Mouse (Mus musculus) liver, embryonic 13.5 days (tissue): ENCODE results near the gene Abcc8. TPM values are rescaled to one million over a fixed set of nuclear protein-coding genes. Genes with fewer than 3 reads are reported as not detected.
A peak's percentile ranks its signal among the peaks of the same experiment; 100 is the strongest.

Source experiments
- ATAC-seq: fragments of 200-750 bp; cut with Nextera tagmentation; 2 replicates; pipeline ENCODE4 v1.8.0; 2017; ENCODE audit warnings: low read depth, mild to moderate bottlenecking, moderate number of reproducible peaks, moderate library complexity
- DNase-seq: peaks from one replicate; pipeline ENCODE4 v3.0.0; 2022
- H3K27ac ChIP-seq: fragments of 300-500 bp; sonication (generic); 2 replicates; pipeline ENCODE4 v1.5.1; 2015; ENCODE audit warnings: moderate library complexity, mild to moderate bottlenecking, inconsistent platforms
- H3K27me3 ChIP-seq: fragments of 300-500 bp; sonication (generic); 2 replicates; pipeline ENCODE4 v1.6.1; 2015; ENCODE audit warnings: mild to moderate bottlenecking, inconsistent platforms
- H3K36me3 ChIP-seq: fragments of 300-500 bp; sonication (generic); 2 replicates; pipeline ENCODE4 v1.6.1; 2015; ENCODE audit warnings: mild to moderate bottlenecking, inconsistent platforms
- H3K4me1 ChIP-seq: fragments of 300-500 bp; sonication (generic); replicated peaks from 2 replicates; pipeline ENCODE4 v1.6.1; 2015; ENCODE audit warnings: inconsistent platforms
- H3K4me2 ChIP-seq: fragments of 300-500 bp; sonication (generic); 2 replicates; pipeline ENCODE4 v1.6.1; 2015; ENCODE audit warnings: inconsistent platforms, mild to moderate bottlenecking, moderate library complexity
- H3K4me3 ChIP-seq: fragments of 300-500 bp; sonication (generic); replicated peaks from 2 replicates; pipeline ENCODE4 v1.5.1; 2015; ENCODE audit warnings: mild to moderate bottlenecking, inconsistent platforms
- H3K9ac ChIP-seq: fragments of 300-500 bp; sonication (generic); 2 replicates; pipeline ENCODE4 v1.6.1; 2015; ENCODE audit warnings: mild to moderate bottlenecking, inconsistent platforms
- H3K9me3 ChIP-seq: fragments of 300-500 bp; sonication (generic); replicated peaks from 2 replicates; pipeline ENCODE4 v1.6.1; 2016; ENCODE audit warnings: inconsistent platforms
- WGBS: fragments of 180-500 bp; shearing (Covaris S2); methylation state at CpG from one replicate; pipeline ENCODE4 v1.1.7; 2015; ENCODE audit not compliant: insufficient replicate concordance; 5-methylcytosine and 5-hydroxymethylcytosine counted together
- polyA plus RNA-seq: library from polyadenylated mRNA; unstranded; fragments of >200 nt; fragmentation: Nextera tagmentation; extraction: Ambion mirVana; gene quantifications from 2 replicates; pipeline ENCODE4 v1.2.1, GENCODE M21; 2015

The Abcc8 gene
- polyA plus RNA-seq, 1 experiment from 2014 or later: 0.24 TPM

DNA sequence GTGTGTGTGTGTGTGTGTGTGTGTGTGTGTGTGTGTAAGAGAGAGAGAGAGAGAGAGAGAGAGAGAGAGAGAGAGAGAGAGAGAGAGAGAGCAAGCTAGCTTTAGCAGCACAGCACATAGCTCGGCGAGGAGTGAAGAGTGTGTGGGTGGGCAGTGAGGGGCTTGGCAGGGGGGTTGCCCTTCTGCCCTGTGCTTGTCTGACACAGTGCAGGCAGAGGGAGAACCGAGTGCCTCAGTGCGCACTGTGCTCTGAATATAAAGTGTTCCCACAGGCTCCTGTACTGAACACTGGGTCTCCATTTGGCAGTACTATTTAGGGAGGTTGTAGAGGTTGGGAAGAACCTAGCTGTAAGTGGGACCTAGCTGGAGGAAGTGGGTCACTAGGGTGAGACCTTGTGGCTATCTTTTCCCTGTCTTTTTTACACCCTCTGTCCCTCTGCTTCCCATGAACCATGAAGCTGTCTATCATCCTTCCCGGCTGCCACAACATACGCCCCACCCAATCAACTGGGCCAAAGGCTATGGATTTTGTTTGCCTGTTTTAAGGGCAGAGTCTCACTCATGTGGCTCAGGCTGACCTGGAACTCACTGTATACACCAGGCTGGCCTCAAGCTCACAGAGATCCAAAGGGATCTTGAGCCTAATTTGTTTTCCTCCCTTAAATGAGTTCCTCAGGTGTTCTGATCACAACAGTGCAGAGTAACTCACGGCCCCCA is 50.2 kb downstream of the Abcc8 start:
- Histone ChIP-seq H3K36me3 (no peaks in the 10 kb centered on the region), H3K4me2 (no peak overlapping the region), H3K9me3 (no peaks in the 10 kb centered on the region), H3K9ac (no peak overlapping the region), H3K4me3 (no peak overlapping the region), H3K27ac (no peak overlapping the region), H3K27me3 (0 out of 2 replicates have a peak, but pooled peaks cover 9% of the 10 kb centered on the region), H3K4me1 (no peaks in the 10 kb centered on the region; the same call in 1 of the 2 replicates)
- 44% methylated on average over 7 of the region's 7 CpGs for WGBS
- no peak for DNase-seq
- peak; percentile 63 for ATAC-seq

GRCm38 (mm10) chr7:46128196-46128595 is 51.6 kb downstream of the Abcc8 start:
- Histone ChIP-seq H3K4me2 (no peak overlapping the region), H3K4me1 (no peaks in the 10 kb centered on the region; the same call in 1 of the 2 replicates), H3K9me3 (no peaks in the 10 kb centered on the region), H3K27ac (no peak overlapping the region), H3K36me3 (no peaks in the 10 kb centered on the region), H3K4me3 (no peak overlapping the region), H3K9ac (no peak overlapping the region), H3K27me3 (0 out of 2 replicates have a peak, but pooled peaks cover 4% of the 10 kb centered on the region)
- 50% methylated on average over 7 of the region's 7 CpGs for WGBS
- DNase-seq (no peak), ATAC-seq (no peak)

DNA sequence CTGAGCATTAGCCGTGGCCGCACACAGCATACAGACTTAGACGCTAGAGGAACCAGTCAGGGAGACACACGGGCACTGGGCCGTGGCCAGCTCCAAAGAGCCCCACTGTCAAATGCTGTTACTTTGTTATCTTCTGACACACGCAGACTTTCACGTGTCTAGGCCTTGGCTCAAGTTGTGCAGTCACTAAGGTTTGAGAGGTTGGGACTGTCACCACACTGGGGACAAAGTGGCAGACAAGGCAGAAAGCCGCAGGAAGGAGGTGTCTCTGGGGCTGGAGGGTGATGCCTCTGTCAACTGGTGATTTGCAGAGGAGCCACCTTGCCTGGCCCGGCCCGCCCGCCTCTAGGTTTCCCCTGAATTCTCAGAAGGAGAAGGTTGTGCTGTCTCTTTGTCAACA is 54.5 kb downstream of the Abcc8 start:
- DNase-seq (no peak), ATAC-seq (no peak)
- Histone ChIP-seq H3K27me3 (no peaks in the 10 kb centered on the region), H3K4me3 (no peak overlapping the region), H3K9ac (no peak overlapping the region), H3K9me3 (no peaks in the 10 kb centered on the region), H3K4me1 (no peaks in the 10 kb centered on the region; the same call in 1 of the 2 replicates), H3K36me3 (no peaks in the 10 kb centered on the region), H3K4me2 (no peak overlapping the region), H3K27ac (no peak overlapping the region)
- 69% methylated on average over 11 of the region's 11 CpGs for WGBS

DNA sequence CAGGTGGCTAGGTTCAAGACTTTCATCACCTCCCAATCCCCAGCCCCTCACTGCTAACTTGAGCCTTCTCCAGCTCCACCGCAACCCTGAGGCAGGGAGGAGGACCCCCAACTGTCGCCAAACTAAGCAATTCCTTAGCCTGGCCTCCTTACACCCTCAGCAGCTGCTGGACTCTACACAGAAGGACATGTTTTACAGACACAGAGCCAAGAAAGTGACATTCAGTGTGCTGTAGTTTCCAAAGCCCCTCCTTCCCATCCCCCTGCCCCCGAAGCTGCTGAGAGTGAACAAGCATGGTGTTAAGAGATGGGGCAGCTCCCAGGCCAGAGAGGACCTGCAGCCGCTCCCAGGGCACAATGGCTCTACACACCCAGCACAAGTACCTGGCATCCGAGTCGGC is 55.4 kb downstream of the Abcc8 start:
- no peak overlapping the region for H3K27ac ChIP-seq
- H3K36me3 ChIP-seq: no peaks in the 10 kb centered on the region
- H3K4me3 ChIP-seq: no peak overlapping the region
- no peaks in the 10 kb centered on the region for H3K4me1 ChIP-seq
- ATAC-seq: no peak
- H3K9me3 ChIP-seq: no peaks in the 10 kb centered on the region
- no peak overlapping the region for H3K9ac ChIP-seq
- WGBS: 72% methylated on average over 6 of the region's 6 CpGs
- no peaks in the 10 kb centered on the region for H3K27me3 ChIP-seq
- no peak overlapping the region for H3K4me2 ChIP-seq
- DNase-seq: no peak

GRCm38 (mm10) chr7:46122964-46123363 is 56.9 kb downstream of the Abcc8 start:
- Histone ChIP-seq H3K4me3 (no peak overlapping the region), H3K9me3 (no peaks in the 10 kb centered on the region), H3K27ac (no peak overlapping the region), H3K9ac (no peak overlapping the region), H3K27me3 (no peaks in the 10 kb centered on the region), H3K4me2 (no peak overlapping the region), H3K36me3 (no peaks in the 10 kb centered on the region), H3K4me1 (no peaks in the 10 kb centered on the region)
- 37% methylated on average over 4 of the region's 4 CpGs for WGBS
- DNase-seq (no peak), ATAC-seq (no peak)

DNA sequence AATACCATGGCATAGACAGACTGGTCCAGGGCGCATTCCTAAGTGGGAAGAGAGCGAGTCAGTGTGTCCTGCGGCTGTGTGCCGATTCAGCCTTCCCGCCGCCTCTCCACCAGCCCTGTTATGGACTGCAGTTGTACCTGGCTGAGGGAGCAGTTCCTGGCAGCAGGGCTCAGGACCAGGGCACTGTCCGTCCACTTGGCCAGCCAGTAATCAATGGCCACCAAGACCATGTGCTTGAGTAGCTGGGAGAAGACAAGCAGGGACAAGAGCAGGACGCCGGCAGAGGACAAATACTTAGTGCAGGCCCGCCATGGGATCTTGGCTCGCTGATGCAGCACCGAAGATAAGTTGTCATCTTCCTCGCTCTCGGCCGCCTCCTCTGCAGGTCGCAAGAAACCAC is 62.8 kb downstream of the Abcc8 start:
- 77% methylated on average over 16 of the region's 16 CpGs for WGBS
- Histone ChIP-seq H3K36me3 (no peaks in the 10 kb centered on the region), H3K4me3 (no peak overlapping the region), H3K4me2 (no peak overlapping the region), H3K9ac (no peak overlapping the region), H3K4me1 (no peaks in the 10 kb centered on the region), H3K27ac (no peak overlapping the region), H3K9me3 (no peaks in the 10 kb centered on the region), H3K27me3 (no peaks in the 10 kb centered on the region)
- ATAC-seq: no peak
- no peak for DNase-seq

DNA sequence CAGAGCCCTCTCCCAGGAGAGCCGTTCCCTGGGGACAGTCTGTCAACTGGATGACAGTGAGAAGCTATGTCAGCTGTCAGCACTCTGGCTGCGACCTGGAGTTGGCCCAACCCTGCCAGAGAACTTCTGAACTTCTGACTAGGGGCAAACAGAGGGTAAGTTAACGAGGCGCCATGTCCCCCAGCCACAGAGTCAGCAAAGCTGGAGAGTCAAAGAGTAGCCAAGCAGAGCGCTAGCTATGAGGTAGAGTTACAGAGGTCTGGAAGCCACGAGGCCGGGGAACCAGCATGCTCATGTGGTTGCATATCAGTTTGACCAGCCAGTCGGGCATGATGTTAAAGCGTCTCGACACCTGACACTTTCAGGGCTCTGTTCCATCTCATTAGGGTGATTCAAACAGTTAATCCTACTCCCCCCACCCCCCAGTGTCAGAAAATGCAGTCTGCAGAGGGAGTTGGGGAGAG is 63.7 kb downstream of the Abcc8 start:
- WGBS: 46% methylated on average over 10 of the region's 10 CpGs

DNA sequence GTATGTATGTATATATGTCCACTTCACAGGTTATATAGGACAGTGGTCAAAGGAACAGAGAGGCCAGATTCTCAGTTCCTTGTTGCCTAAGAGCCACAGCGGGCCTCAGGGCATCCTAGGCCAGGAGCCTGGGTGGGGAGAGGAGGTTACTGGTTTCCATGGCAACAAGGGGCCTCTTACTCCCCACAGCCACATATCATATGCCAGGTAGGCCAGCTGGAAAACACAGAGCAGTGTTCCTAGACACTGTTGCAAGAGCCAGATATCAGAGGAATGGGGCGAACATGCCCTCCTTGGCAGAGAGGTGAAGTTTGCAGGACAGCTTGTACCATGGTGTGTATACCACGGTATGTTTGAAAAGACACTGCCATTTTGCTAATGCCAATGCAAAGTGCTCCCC is 66.4 kb downstream of the Abcc8 start:
- H3K27ac ChIP-seq: no peak overlapping the region
- H3K27me3 ChIP-seq: no peaks in the 10 kb centered on the region; the same call in 1 of the 2 replicates
- DNase-seq (no peak), ATAC-seq (no peak)
- H3K36me3 ChIP-seq: no peaks in the 10 kb centered on the region
- H3K4me2 ChIP-seq: no peak overlapping the region
- H3K4me1 ChIP-seq: no peaks in the 10 kb centered on the region
- WGBS: 62% methylated on average over 3 of the region's 3 CpGs
- no peak overlapping the region for H3K9ac ChIP-seq
- no peak overlapping the region for H3K4me3 ChIP-seq
- no peaks in the 10 kb centered on the region for H3K9me3 ChIP-seq

More for the DNA sequence above, 63.7 kb downstream of the Abcc8 start:
- Histone ChIP-seq H3K36me3 (no peaks in the 10 kb centered on the region), H3K4me2 (no peak overlapping the region), H3K27me3 (no peaks in the 10 kb centered on the region; the same call in 1 of the 2 replicates), H3K4me1 (no peaks in the 10 kb centered on the region), H3K9me3 (no peaks in the 10 kb centered on the region), H3K27ac (no peak overlapping the region), H3K4me3 (no peak overlapping the region), H3K9ac (no peak overlapping the region)
- DNase-seq: no peak
- no peak for ATAC-seq

DNA sequence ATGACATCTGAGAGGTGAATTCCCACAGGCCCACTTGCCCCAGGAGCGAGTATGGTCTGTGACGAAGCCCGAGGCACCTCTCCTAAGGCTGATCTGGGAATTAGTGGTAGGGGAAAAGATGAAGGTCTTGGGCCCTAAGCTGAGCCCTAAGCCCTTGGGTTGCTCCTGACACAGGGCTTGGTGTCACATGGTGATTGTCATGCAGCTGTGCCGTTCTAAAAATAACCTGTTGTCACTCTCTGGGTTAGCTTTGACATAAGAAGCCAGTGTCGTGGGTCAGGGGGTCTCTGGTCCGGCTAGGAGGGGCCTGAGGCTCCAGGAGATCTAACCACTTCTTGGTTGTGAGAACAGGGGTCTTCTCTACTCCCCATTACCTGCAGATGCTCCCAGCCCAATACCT is 67.9 kb downstream of the Abcc8 start:
- Histone ChIP-seq H3K4me1 (no peaks in the 10 kb centered on the region), H3K4me2 (no peak overlapping the region), H3K9me3 (no peaks in the 10 kb centered on the region), H3K9ac (no peak overlapping the region), H3K27ac (no peak overlapping the region), H3K4me3 (no peak overlapping the region), H3K36me3 (no peaks in the 10 kb centered on the region), H3K27me3 (no peaks in the 10 kb centered on the region; the same call in 1 of the 2 replicates)
- DNase-seq (no peak), ATAC-seq (no peak)
- 49% methylated on average over 6 of the region's 6 CpGs for WGBS

GRCm38 (mm10) chr7:46111212-46111817 is 68.5 kb downstream of the Abcc8 start:
- no peaks in the 10 kb centered on the region for H3K4me1 ChIP-seq
- WGBS: 63% methylated on average over 15 of the region's 15 CpGs
- no peaks in the 10 kb centered on the region; the same call in 1 of the 2 replicates for H3K27me3 ChIP-seq
- no peaks in the 10 kb centered on the region for H3K9me3 ChIP-seq
- no peak overlapping the region for H3K9ac ChIP-seq
- DNase-seq: no peak
- no peak overlapping the region for H3K27ac ChIP-seq
- no peak for ATAC-seq
- H3K4me2 ChIP-seq: no peak overlapping the region
- H3K36me3 ChIP-seq: no peaks in the 10 kb centered on the region
- H3K4me3 ChIP-seq: no peak overlapping the region

- H3K27me3 ChIP-seq: no peaks in the 10 kb centered on the region; the same call in 1 of the 2 replicates
- no peak overlapping the region for H3K9ac ChIP-seq
- H3K9me3 ChIP-seq: no peaks in the 10 kb centered on the region
- no peak overlapping the region for H3K27ac ChIP-seq
- no peaks in the 10 kb centered on the region for H3K36me3 ChIP-seq
- ATAC-seq (no peak), DNase-seq (no peak)
- no peak overlapping the region for H3K4me2 ChIP-seq
- no peaks in the 10 kb centered on the region for H3K4me1 ChIP-seq
- H3K4me3 ChIP-seq: no peak overlapping the region
- WGBS: 57% methylated on average over 3 of the region's 3 CpGs
These were observed 69.8 kb downstream of the Abcc8 start for GRCm38 (mm10) chr7:46110079-46110478.
